Mouse (Mus musculus): ENCODE data around the gene Myb. TPM values are rescaled to one million over a fixed set of nuclear protein-coding genes. Genes with fewer than 3 reads are reported as not detected.
A peak's percentile ranks its signal among the peaks of the same experiment; 100 is the strongest.

Gene Myb
- polyA plus RNA-seq, 1 experiment from 2014 or later: 4.4 TPM

GRCm38 (mm10) chr10:21162124-21162523, 1.3 kb upstream of the Myb start:
- Histone ChIP-seq H3K9ac (ENCODE audit: low read length) (no peak overlapping the region), H3K4me2 (ENCODE audit: low read depth) (no peak overlapping the region), H3K9me3 (ENCODE audit: control insufficient read depth, low read length) (no peaks in the 10 kb centered on the region), H3K4me1 (ENCODE audit: control insufficient read depth, insufficient read depth, low read length) (peaks cover 6% of the 10 kb centered on the region; the same call in 1 of the 2 replicates), H3K36me3 (ENCODE audit: control insufficient read depth, insufficient read depth, low read length) (no peaks in the 10 kb centered on the region), H3K27me3 (ENCODE audit: control insufficient read depth, insufficient read depth, low read length) (peaks cover 33% of the 10 kb centered on the region), H3K4me3 (ENCODE audit: low read depth, low read length) (no peak overlapping the region), H3K27ac (ENCODE audit: low read depth, low read length) (no peak overlapping the region)
- WGBS: 45% methylated on average over 3 of the region's 3 CpGs
- ATAC-seq (ENCODE audit: insufficient read depth, low FRiP score, low TSS enrichment) (no peak), DNase-seq (ENCODE audit: low spot score) (no peak)

GRCm38 (mm10) chr10:21161359-21162094, 743 bp upstream of the Myb start:
- Histone ChIP-seq H3K36me3 (ENCODE audit: control insufficient read depth, insufficient read depth, low read length) (no peaks in the 10 kb centered on the region), H3K9ac (ENCODE audit: low read length) (peak overlapping the region; percentile 81), H3K9me3 (ENCODE audit: control insufficient read depth, low read length) (no peaks in the 10 kb centered on the region), H3K27me3 (ENCODE audit: control insufficient read depth, insufficient read depth, low read length) (peaks cover 33% of the 10 kb centered on the region), H3K4me2 (ENCODE audit: low read depth) (peak overlapping the region; percentile 98), H3K27ac (ENCODE audit: low read depth, low read length) (peak overlapping the region; percentile 27; the same call in 1 of the 2 replicates), H3K4me3 (ENCODE audit: low read depth, low read length) (peak overlapping the region; percentile 68), H3K4me1 (ENCODE audit: control insufficient read depth, insufficient read depth, low read length) (peaks cover 6% of the 10 kb centered on the region; the same call in 1 of the 2 replicates)
- WGBS: 3% methylated on average over 20 of the region's 20 CpGs
- ATAC-seq (ENCODE audit: insufficient read depth, low FRiP score, low TSS enrichment) (peak; percentile 51), DNase-seq (ENCODE audit: low spot score) (peak; percentile 61)

- peak; percentile 16 for ATAC-seq (ENCODE audit: insufficient read depth, low FRiP score, low TSS enrichment)
- no peaks in the 10 kb centered on the region for H3K36me3 ChIP-seq (ENCODE audit: control insufficient read depth, insufficient read depth, low read length)
- H3K4me1 ChIP-seq (ENCODE audit: control insufficient read depth, insufficient read depth, low read length): peaks cover 6% of the 10 kb centered on the region; the same call in 1 of the 2 replicates
- H3K9me3 ChIP-seq (ENCODE audit: control insufficient read depth, low read length): no peaks in the 10 kb centered on the region
- H3K27me3 ChIP-seq (ENCODE audit: control insufficient read depth, insufficient read depth, low read length): peaks cover 33% of the 10 kb centered on the region
- DNase-seq (ENCODE audit: low spot score): peak; percentile 60
- H3K4me2 ChIP-seq (ENCODE audit: low read depth): peak overlapping the region; percentile 98
- WGBS: under 1% methylated on average over 44 of the region's 44 CpGs
- H3K4me3 ChIP-seq (ENCODE audit: low read depth, low read length): peak overlapping the region; percentile 68
- H3K9ac ChIP-seq (ENCODE audit: low read length): peak overlapping the region; percentile 31
- H3K27ac ChIP-seq (ENCODE audit: low read depth, low read length): no peak overlapping the region
Measured at GRCm38 (mm10) chr10:21159697-21160394, 938 bp downstream of the Myb start.

- no peak overlapping the region for H3K27ac ChIP-seq (ENCODE audit: low read depth, low read length)
- H3K4me1 ChIP-seq (ENCODE audit: control insufficient read depth, insufficient read depth, low read length): peaks cover 6% of the 10 kb centered on the region; the same call in 1 of the 2 replicates
- no peak for ATAC-seq (ENCODE audit: insufficient read depth, low FRiP score, low TSS enrichment)
- WGBS: under 1% methylated on average over 35 of the region's 35 CpGs
- peak; percentile 23 for DNase-seq (ENCODE audit: low spot score)
- peak overlapping the region; percentile 98 for H3K4me2 ChIP-seq (ENCODE audit: low read depth)
- H3K9ac ChIP-seq (ENCODE audit: low read length): peak overlapping the region; percentile 56
- no peaks in the 10 kb centered on the region for H3K36me3 ChIP-seq (ENCODE audit: control insufficient read depth, insufficient read depth, low read length)
- no peaks in the 10 kb centered on the region for H3K9me3 ChIP-seq (ENCODE audit: control insufficient read depth, low read length)
- H3K27me3 ChIP-seq (ENCODE audit: control insufficient read depth, insufficient read depth, low read length): peaks cover 33% of the 10 kb centered on the region
- peak overlapping the region; percentile 68 for H3K4me3 ChIP-seq (ENCODE audit: low read depth, low read length)
Measured at GRCm38 (mm10) chr10:21158918-21159443, 1.8 kb downstream of the Myb start.

- peak; percentile 63 for DNase-seq (ENCODE audit: low spot score)
- WGBS: 4% methylated on average over 19 of the region's 19 CpGs
- Histone ChIP-seq H3K4me2 (ENCODE audit: low read depth) (peak overlapping the region; percentile 98), H3K4me3 (ENCODE audit: low read depth, low read length) (peak overlapping the region; percentile 68), H3K27me3 (ENCODE audit: control insufficient read depth, insufficient read depth, low read length) (peaks cover 33% of the 10 kb centered on the region), H3K4me1 (ENCODE audit: control insufficient read depth, insufficient read depth, low read length) (peaks cover 6% of the 10 kb centered on the region; the same call in 1 of the 2 replicates), H3K9me3 (ENCODE audit: control insufficient read depth, low read length) (no peaks in the 10 kb centered on the region), H3K27ac (ENCODE audit: low read depth, low read length) (no peak overlapping the region), H3K9ac (ENCODE audit: low read length) (no peak overlapping the region), H3K36me3 (ENCODE audit: control insufficient read depth, insufficient read depth, low read length) (no peaks in the 10 kb centered on the region)
- ATAC-seq (ENCODE audit: insufficient read depth, low FRiP score, low TSS enrichment): no peak
Measured at GRCm38 (mm10) chr10:21158111-21158917, 2.5 kb downstream of the Myb start.

- Histone ChIP-seq H3K4me3 (ENCODE audit: low read depth, low read length) (no peak overlapping the region), H3K4me1 (ENCODE audit: control insufficient read depth, insufficient read depth, low read length) (peaks cover 6% of the 10 kb centered on the region; the same call in 1 of the 2 replicates), H3K36me3 (ENCODE audit: control insufficient read depth, insufficient read depth, low read length) (no peaks in the 10 kb centered on the region; the same call in 1 of the 2 replicates), H3K27me3 (ENCODE audit: control insufficient read depth, insufficient read depth, low read length) (peaks cover 26% of the 10 kb centered on the region), H3K4me2 (ENCODE audit: low read depth) (no peak overlapping the region), H3K9ac (ENCODE audit: low read length) (no peak overlapping the region), H3K9me3 (ENCODE audit: control insufficient read depth, low read length) (no peaks in the 10 kb centered on the region), H3K27ac (ENCODE audit: low read depth, low read length) (no peak overlapping the region)
- DNase-seq (ENCODE audit: low spot score): no peak
- ATAC-seq (ENCODE audit: insufficient read depth, low FRiP score, low TSS enrichment): no peak
- WGBS: 84% methylated on average over 5 of the region's 5 CpGs
Measured at GRCm38 (mm10) chr10:21156953-21157499, 3.8 kb downstream of the Myb start.

- Histone ChIP-seq H3K4me1 (ENCODE audit: control insufficient read depth, insufficient read depth, low read length) (peaks cover 4% of the 10 kb centered on the region; the same call in 1 of the 2 replicates), H3K9me3 (ENCODE audit: control insufficient read depth, low read length) (no peaks in the 10 kb centered on the region), H3K27me3 (ENCODE audit: control insufficient read depth, insufficient read depth, low read length) (peaks cover 20% of the 10 kb centered on the region), H3K36me3 (ENCODE audit: control insufficient read depth, insufficient read depth, low read length) (no peaks in the 10 kb centered on the region; the same call in 1 of the 2 replicates), H3K9ac (ENCODE audit: low read length) (no peak overlapping the region), H3K4me2 (ENCODE audit: low read depth) (no peak overlapping the region), H3K27ac (ENCODE audit: low read depth, low read length) (no peak overlapping the region), H3K4me3 (ENCODE audit: low read depth, low read length) (no peak overlapping the region)
- WGBS: 92% methylated on average over 3 of the region's 3 CpGs
- ATAC-seq (ENCODE audit: insufficient read depth, low FRiP score, low TSS enrichment): no peak
- no peak for DNase-seq (ENCODE audit: low spot score)
Measured at GRCm38 (mm10) chr10:21156416-21156815, 4.4 kb downstream of the Myb start.

GRCm38 (mm10) chr10:21154927-21155326, 5.9 kb downstream of the Myb start:
- Histone ChIP-seq H3K4me1 (ENCODE audit: control insufficient read depth, insufficient read depth, low read length) (peaks cover 3% of the 10 kb centered on the region; the same call in 1 of the 2 replicates), H3K9ac (ENCODE audit: low read length) (no peak overlapping the region), H3K27ac (ENCODE audit: low read depth, low read length) (no peak overlapping the region), H3K4me2 (ENCODE audit: low read depth) (no peak overlapping the region), H3K4me3 (ENCODE audit: low read depth, low read length) (no peak overlapping the region), H3K36me3 (ENCODE audit: control insufficient read depth, insufficient read depth, low read length) (no peaks in the 10 kb centered on the region; the same call in 1 of the 2 replicates), H3K9me3 (ENCODE audit: control insufficient read depth, low read length) (no peaks in the 10 kb centered on the region), H3K27me3 (ENCODE audit: control insufficient read depth, insufficient read depth, low read length) (peaks cover 17% of the 10 kb centered on the region)
- 90% methylated on average over 3 of the region's 3 CpGs for WGBS
- ATAC-seq (ENCODE audit: insufficient read depth, low FRiP score, low TSS enrichment): no peak
- no peak for DNase-seq (ENCODE audit: low spot score)

Data from neural tube, embryonic 11.5 days (tissue).